Mouse (Mus musculus) urinary bladder, postnatal 25 days (tissue): ENCODE data around the gene Trim31.

ENCODE experiments used
- DNase-seq: peaks from one replicate; pipeline ENCODE4 v3.0.0; 2022; ENCODE audit warnings: low spot score

The Trim31 gene

DNA sequence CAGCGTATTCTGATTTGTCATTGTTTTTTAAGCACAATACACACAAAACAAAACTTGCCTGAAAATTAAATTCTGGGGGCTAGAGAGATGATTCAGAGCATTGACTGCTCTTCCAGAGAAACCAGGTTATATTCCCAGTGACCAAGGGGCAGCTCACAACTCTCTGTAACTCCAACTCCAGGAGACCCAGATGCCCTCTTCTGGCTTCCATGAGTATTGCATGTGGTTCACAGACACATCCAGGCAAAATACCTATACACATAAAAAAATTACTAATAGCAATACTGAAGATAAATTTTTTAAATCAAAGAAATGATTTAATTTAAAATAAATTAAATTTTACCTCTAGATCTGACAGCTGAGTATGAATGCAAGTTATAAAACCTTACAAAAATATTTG is 1.3 kb upstream of the Trim31 start:
- peak; percentile 29 for DNase-seq

DNA sequence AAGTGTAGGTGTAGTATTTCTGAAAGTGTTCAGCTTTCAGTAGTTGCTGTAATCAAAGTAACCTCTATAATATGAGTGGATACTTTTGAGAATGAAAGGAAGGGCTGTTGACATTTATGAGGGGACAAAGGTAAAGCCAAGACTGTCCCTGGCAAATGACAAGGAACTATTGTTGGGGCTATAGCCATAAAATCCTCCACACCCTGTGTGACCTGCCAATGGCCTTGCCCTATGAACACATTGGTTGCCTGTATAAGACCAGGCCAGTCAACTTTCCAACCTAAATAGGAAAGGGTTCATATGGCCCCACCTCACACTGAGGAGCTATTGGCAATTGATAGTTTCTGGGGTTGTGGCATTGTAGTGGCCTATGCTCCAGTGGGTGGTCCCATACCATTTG is 853 bp upstream of the Trim31 start:
- DNase-seq: no peak

DNA sequence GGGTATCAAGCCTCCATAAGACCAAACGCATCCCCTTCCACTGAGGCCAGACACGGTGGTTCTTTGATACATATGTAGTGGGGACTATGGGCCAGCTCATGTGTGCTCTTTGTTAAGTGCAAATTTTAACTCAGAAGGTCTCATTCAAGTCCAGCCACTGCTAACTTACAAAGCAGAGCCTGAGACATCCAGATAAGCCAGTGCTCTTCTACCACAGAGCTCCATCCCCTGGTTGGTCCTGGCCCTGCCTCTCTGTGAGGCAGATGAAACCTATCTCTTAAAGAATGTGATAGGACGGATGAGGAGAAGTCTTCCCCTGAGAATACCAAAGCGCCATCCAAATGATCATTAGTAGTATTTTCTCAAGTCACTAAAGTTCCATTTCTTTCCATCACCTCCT is 1.5 kb downstream of the Trim31 start:
- DNase-seq: no peak

DNA sequence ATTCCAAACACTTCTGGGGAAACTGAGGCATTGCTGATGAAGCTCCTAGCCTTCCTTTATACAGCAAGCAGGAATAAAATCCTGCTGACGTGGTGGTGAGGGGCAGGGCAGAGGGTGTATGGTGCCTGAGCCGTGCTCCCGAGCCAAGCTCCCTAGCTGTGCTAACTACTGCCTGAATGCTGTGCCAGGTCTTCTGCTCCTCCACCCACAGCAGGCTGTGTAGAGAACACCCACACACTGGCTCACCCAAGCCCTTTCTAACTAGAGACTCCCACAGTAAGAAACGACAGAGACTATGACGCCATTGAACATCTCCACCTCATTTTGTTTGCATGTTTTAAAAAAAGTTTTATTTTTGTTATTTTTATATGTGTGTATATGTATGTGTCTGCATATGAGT is 2.1 kb downstream of the Trim31 start:
- DNase-seq: no peak

DNA sequence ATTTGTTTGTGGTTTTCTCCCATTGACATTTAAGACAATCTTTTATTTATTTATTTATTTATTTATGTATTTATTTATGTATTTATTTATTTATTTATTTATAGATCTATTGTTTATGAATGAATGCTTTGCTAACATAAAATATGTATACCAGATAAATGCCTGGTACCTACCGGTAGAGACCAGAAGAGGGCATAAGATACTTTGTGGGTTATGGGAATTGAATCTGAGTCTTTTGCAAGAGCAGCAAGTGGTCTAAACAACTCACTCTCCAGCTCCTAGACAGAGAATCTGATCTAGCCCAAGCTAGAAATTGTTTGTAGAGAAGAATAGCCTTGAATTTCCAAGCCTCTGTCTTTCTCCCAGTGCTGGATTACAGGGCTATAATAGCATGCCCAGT is 2.8 kb downstream of the Trim31 start:
- no peak for DNase-seq

DNA sequence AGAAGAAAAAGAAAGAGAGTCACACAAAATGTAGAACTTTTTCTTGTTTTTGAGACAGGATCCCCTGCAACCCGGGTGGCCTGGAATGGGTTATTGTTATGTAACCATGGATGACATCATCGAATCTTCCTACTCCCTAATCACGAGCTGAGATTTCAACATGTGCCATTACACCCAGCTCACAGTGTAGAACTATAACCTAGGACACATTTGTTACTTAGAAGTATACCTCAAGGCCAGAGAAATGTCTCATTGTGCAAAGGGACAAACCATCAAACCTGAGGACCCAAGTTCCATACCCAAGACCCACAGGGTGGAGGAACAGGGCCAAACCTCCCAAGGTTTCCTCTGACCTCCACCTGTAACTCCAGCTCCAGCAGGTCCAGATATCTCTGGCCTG is 5.7 kb downstream of the Trim31 start:
- DNase-seq: no peak

DNA sequence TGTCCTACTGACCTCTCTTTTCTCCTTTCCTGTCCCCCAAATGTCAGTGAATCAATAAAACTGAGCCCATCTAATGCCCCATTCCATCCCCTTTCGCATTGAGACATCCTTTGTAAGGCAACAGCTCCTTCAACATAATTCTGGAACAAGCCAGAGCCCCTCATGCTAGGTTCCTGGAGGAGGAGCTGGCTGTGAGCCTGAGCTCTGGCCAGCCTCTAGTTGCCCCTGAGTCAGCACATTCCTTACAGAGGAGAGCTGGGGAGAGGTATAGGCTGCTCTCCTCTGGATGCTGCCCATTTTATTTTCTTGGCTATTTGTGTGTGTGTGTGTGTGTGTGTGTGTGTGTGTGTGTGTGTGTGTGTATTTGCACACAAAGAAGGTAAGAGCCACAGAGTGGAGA is 10.3 kb downstream of the Trim31 start:
- DNase-seq: no peak

DNA sequence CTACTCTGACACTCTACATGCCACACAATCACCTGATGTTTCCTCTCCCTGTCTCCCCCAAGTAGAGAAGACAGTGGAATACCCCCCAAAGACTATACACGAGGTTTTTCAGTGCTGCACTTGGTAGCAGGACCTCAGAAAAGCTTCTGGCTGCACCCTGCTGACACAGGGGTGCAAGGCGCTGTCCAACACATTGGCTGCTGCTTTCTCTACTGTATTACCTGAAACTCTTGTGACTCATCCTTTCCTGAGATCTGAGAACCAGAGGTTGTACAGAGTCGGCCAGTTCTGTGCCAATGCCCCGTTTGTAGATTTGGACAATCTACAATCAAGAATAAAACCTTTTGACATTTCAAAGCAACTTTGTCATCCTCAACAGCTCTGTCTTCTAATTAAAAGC is 11.9 kb downstream of the Trim31 start:
- no peak for DNase-seq

DNA sequence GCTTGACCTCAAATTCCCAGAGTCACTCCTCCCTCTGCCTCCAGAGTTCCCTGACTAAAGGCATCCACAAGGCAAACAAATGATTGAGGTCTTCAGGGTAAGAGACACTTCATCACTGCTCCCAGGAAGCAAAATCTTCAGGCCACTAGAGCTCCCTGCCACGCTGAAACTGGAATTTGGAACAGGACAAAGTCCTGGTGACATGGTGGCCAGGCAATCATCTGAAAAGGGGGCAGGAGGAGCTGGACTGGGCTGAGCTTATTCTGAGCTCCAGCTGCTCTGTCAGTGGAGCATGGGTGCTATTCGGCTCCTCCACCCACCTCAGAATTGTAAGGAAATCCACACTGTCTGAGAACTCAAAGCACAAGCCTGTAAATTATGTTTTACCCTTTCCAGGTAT is 14.1 kb downstream of the Trim31 start:
- DNase-seq: no peak

DNA sequence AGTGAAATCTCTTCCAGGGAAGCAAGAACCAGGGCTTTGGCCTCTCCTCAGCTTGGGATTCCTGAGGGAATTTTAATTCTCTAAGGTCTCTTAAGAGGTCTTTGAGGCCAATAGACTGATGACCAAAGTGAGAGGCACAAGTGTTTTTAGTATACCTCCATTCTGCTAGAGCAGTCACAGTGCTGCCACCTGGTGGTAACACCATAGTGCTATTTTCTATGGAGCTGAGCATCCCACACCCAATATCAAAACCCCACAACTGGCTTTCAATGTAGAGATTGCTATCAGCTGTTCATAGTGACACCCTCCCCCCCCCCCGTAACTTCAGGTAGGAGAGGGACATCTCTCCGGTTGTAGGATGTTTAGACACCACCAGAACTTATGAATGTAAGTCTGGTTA is 16.2 kb downstream of the Trim31 start:
- peak; percentile 82 for DNase-seq

DNA sequence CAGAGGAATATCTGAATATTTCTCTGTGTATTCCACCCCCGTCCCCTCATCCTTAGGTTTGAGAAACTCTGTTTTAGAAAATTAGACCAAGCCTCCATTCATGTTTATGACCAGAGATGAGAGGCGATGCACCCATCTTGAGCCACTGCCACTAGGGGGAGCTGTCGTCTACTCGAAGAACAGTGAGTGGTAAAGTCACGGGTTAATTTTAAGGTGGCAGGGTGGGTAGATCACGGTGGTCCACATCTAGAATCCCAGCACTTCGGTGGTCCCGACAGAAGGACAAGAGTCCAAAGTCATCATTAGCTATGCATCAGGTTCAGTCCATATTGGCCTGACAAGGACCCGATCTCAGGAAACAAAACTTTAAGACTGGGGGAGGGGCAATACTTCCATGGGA is 17.2 kb downstream of the Trim31 start:
- peak; percentile 71 for DNase-seq

DNA sequence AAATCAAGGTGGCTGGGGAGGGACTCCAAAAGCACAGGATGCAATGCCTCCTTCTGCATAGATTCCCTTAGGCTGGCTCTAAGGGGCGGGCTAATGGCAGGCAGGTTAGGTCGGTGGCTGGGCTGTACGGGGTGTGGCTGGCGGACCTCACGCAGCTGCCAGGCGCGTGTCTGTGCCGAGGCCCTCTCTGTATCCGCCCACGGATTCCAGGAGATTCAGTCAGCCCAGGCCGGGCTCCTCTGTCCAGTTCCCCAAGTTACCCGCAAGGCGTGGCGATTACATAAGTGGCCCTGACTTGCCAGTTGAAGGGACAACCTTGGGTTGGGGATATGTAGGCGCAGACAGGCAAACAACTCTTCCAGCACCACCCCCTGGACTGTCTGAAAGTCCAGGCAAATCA is 22.3 kb downstream of the Trim31 start:
- DNase-seq: peak; percentile 37

DNA sequence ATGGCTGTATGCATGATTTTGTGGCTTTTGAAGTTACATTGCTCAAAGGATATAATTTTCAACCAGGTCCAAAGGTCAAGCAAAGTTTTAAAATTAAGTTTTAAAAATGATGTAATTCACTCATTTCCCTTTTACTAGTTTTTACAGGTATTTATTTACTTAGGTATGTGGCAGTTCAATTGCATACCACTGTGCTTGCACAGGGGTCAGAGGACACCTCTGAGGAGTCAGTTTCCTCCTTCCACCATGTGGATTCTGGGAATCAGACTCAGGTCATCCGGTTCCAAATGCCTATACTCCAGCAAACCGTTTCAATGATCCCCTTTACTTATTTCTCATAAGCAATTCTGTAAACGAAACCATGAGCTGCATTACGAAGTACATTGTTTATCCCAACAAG is 24.8 kb downstream of the Trim31 start:
- DNase-seq: no peak

DNA sequence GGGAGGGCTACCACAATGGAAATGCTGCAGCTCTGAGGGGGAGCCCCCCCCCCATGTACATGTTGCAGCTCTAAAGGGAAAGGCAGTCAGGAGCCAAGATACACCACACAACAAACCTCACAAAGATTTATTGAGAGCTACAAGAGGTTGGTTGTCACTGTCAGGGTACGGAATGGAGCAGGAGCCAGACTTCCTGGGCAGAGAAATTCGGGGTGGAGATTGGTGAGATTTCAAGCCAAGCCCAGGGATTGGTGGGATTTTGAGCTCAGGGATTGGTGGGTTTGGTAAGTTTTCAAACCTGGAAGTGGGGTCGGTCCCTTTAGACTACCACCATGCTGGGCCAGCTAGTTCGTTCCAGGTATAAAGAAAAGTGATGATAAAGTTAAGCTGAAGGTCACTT is 25.6 kb downstream of the Trim31 start:
- no peak for DNase-seq

DNA sequence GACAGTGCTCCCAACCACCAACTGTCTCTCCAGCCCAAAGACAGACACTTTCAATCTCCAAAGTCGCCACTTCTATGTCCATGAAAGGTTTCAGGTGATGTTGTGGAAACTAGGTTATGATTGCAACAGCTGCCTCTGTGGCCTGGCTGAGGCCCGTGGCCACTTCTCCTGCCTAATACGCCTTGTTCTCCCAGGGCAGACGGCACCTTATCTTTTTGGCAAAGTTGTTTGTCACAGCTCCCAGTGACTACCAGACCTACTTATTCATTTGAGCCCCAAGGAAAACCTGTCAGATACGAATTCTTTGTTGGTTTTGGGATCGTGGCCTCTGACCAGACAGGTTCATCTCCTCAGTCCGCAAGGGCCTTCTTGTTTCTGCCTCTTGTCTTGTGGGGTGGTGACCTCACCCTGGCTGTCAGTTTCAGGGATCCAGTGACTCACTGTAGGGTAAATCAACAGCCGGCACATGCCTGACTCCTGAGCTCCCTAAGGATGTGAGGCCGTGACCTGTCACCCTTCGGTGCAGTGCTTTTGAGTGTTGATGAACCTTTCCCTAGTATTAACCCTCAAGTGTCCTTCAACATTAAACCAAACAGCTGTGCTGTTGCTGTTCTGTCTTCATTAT is 29.7 kb downstream of the Trim31 start:
- DNase-seq: no peak

DNA sequence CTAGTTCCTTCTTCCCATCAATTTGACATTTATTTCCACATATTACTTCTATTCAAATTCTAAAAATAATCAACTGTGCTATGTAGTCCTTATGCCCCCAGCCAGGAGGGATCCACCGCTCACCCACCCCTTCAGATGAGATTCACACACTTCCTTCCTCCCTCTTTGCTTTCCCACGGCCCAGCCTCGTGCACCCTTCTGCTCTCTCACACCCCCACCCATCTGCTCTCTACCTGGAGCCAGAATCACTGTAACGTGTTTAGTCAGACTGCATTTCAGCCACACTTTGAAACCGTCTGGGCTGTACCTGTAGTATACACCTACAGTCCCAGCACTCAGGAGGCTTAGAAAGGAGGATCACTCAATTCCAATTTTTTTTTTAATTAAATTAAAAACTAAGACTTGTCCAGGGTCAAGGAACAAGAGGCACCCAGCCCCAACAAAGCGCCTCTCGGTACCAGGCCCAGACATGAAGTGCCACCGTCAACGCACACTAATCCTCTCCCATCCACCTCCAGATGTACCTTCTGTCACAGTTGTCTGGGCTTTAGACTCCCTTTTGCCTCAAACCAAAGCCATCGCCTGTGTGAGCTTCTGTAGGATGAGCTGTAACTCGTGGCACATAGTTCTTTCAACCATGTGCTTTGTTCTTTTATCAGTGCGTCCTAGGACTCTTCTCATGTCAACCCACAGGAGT is 31.5 kb downstream of the Trim31 start:
- DNase-seq: no peak

DNA sequence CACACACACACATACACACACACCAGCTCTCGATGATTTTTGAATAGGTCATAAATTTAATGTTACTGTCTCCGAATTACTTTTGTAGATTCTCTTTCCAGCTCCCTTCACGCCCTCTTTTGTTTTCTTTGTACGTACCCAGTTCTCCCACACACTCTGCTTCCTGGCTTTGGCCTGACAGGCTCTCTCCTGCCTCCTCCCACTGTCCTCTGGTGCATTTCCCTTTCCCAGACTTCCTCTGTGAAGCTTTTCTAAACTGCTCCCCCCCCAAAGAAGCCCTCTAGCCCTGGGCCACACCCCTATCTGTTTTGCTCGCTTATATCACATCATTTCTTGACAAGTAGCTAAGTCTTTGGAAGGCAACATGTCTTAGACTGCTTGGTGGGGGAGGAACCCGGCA is 32.3 kb downstream of the Trim31 start:
- no peak for DNase-seq

DNA sequence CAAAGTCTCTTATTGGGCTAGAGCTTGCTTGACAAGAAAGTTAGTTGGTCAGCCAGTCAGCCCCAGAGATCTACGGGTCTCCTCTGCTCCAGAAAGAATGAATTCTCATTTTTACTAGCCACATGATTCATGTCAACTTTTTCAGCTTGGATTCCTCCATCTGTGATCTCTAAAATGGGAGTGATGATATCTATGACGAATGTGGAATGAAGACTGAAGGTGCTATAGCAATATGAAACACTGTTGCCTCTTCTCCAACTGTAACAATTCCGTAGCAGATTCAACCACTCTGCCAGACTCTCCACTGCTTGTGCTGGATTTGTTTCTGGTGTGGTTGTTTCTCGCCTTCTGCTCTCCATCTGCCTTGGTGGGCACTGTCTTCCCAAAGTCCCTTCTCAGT is 33.2 kb downstream of the Trim31 start:
- DNase-seq: no peak

DNA sequence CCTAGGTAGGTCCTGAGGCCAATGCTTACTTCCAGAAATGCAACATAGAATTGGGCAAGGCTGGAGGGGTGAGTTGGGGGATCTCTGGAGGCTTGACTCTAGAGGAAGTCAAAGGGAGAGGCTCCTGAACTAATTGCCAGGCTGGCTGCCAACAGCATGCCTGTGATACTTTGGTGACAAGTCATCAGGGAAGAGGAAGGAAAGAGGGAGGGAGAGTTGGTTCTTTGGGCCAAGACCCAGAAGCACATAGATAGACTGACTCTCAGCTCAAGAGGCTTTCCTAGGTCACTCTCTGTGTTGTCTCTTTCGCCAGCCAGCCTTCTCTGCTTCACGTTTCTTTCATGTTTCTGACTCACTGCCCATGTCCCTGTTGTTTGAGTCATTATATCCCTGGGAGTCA is 33.9 kb downstream of the Trim31 start:
- no peak for DNase-seq

DNA sequence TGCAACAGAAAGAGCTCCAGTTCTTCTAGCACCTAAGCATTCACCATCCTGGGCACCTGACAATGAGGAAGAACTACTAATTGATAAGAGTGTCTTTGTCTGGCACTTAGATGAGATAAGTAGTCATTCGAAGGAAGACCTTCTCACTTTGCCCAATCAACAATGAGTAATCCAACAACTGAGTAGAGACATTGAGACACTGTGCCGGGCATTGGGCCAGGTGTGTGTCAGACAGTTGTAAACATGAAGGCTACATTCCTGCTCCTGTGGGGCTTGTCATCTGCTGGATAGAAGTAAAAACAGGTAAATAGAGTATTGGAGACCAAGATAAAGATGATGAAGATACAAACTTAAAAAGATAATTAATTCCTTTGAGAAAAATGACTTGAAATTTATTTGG is 40.1 kb downstream of the Trim31 start:
- DNase-seq: no peak

DNA sequence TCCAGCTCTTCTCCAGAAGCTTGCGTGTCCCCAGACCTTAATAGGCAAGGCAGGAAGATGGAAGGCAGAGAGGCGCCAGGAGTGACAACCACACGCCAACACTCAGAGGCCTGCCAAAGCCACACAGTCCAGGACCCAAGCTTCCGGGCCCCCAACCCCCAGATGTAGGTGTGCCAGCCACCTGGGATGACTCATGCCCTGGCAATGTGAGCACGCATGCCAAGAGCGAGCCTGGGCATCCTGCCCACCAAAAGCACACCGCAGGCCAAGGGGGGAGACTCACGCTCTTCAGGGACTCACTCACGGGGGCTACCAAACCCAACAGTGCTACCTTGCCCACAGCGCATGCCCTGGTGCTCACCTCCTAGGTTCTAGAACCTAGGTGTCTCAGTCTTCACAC is 44.5 kb downstream of the Trim31 start:
- DNase-seq: peak; percentile 69

DNA sequence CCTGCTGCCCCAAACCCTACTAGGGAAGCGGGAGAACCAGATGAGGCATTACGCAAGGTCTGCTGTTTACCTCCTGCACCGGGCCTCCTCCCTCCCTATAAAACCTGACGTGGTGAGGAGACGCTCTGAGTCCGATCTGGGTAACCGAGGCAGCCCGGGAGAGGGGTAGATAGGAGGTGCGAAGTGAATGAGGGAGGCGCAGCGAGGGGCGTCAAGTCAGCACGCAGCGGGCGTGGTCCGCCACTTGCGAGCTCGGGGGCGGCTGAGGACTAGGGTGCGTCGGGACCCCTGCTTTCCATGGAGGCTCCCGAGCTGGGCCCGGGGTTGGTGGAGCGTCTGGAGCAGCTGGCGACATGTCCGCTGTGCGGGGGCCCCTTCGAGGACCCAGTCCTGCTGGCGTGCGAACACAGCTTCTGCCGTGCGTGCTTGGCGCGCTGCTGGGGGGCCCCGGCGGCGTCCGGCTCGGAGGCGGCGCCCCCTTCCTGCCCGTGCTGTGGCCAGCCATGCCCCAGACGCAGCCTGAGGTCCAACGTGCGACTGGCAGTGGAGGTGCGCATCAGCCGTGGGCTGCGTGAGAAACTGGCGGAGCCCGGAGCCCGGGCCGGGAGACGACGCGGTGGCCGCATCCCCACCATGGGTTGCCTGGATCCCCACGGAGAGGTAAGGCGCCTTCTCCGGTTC is 45.0 kb downstream of the Trim31 start, which contains the start of gene Rnf39:
Gene Rnf39, plus strand, starts transcription at position 128 of the 681 bp plus-strand sequence.
- peak; percentile 38 for DNase-seq

DNA sequence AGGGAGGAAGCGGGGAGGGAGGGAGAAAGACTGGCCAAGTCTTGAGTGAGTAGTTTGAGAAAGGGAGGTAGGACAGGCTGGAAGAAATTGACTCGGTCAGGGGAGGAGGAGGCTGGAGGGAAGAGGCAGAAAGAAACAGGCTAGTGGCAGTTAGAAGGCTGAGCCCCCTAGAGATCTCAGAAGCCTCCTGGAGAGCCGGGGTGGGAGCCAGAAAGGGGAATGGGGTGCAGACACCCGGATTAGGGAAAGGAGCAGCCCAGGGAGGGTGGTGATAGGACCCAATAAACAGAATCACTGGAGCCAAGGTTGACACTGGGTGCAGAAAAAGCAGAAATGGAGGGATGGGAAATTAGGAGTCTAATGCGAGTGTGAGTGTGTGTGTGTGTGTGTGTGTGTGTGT is 45.8 kb downstream of the Trim31 start:
- DNase-seq: no peak
